Mouse (Mus musculus): Measurements from ENCODE around the gene Stkld1. TPM values are rescaled to one million over a fixed set of nuclear protein-coding genes. Genes with fewer than 3 reads are reported as not detected.

Gene Stkld1
- polyA plus RNA-seq, 1 experiment from 2014 or later, result 0.10 TPM

GRCm38 (mm10) chr2:26984640-26985039 lies 50.8 kb downstream of the Stkld1 start:
- Histone ChIP-seq H3K27me3 (no peaks in the 10 kb centered on the region), H3K4me2 (no peak overlapping the region), H3K4me1 (replicated peaks) (no peaks in the 10 kb centered on the region), H3K27ac (no peak overlapping the region), H3K4me3 (no peak overlapping the region), H3K9me3 (no peaks in the 10 kb centered on the region), H3K9ac (no peak overlapping the region), H3K36me3 (no peaks in the 10 kb centered on the region)
- WGBS, result 91% methylated on average over 5 of the region's 5 CpGs
- no peak for ATAC-seq (ENCODE audit: low FRiP score)

GRCm38 (mm10) chr2:26993936-26994335 lies 60.1 kb downstream of the Stkld1 start:
- ATAC-seq (ENCODE audit: low FRiP score), result no peak
- H3K9ac ChIP-seq, result no peak overlapping the region
- no peak overlapping the region for H3K27ac ChIP-seq
- H3K9me3 ChIP-seq, result no peaks in the 10 kb centered on the region
- H3K4me2 ChIP-seq, result no peak overlapping the region
- WGBS, result 87% methylated on average over 3 of the region's 3 CpGs
- no peak overlapping the region for H3K4me3 ChIP-seq
- H3K36me3 ChIP-seq, result no peaks in the 10 kb centered on the region
- no peaks in the 10 kb centered on the region for H3K4me1 ChIP-seq (replicated peaks)
- no peaks in the 10 kb centered on the region for H3K27me3 ChIP-seq

- Histone ChIP-seq H3K4me1 (replicated peaks) (no peaks in the 10 kb centered on the region), H3K4me2 (no peak overlapping the region), H3K27me3 (no peaks in the 10 kb centered on the region), H3K36me3 (no peaks in the 10 kb centered on the region), H3K9me3 (no peaks in the 10 kb centered on the region), H3K4me3 (no peak overlapping the region), H3K27ac (no peak overlapping the region), H3K9ac (no peak overlapping the region)
- 75% methylated on average over 1 of the region's 1 CpGs for WGBS
- ATAC-seq (ENCODE audit: low FRiP score), result no peak
Observed at GRCm38 (mm10) chr2:26997498-26997897, 63.7 kb downstream of the Stkld1 start.

GRCm38 (mm10) chr2:26997993-26998392 lies 64.1 kb downstream of the Stkld1 start:
- Histone ChIP-seq H3K4me3 (no peak overlapping the region), H3K9me3 (no peaks in the 10 kb centered on the region), H3K9ac (no peak overlapping the region), H3K27me3 (no peaks in the 10 kb centered on the region), H3K4me2 (no peak overlapping the region), H3K4me1 (replicated peaks) (no peaks in the 10 kb centered on the region), H3K27ac (no peak overlapping the region), H3K36me3 (no peaks in the 10 kb centered on the region)
- no peak for ATAC-seq (ENCODE audit: low FRiP score)
- WGBS, result 92% methylated on average over 7 of the region's 7 CpGs

Other genes with a start within 250 kb of the Stkld1 start
- not detected in 2 replicates for gene Abo, start 69.1 kb upstream of the Stkld1 start, polyA plus RNA-seq (2015; fragmentation: Nextera tagmentation; extraction: Ambion mirVana)
- 28.2 and 29.5 TPM in 2 replicates for gene Surf6, start 31.2 kb upstream of the Stkld1 start, polyA plus RNA-seq (2015; fragmentation: Nextera tagmentation; extraction: Ambion mirVana)
- 139 and 140 TPM in 2 replicates for gene Med22, start 23.4 kb upstream of the Stkld1 start, polyA plus RNA-seq (2015; fragmentation: Nextera tagmentation; extraction: Ambion mirVana)
- 506 and 509 TPM in 2 replicates for gene Rpl7a, start 23.3 kb upstream of the Stkld1 start, polyA plus RNA-seq (2015; fragmentation: Nextera tagmentation; extraction: Ambion mirVana)
- 55.7 and 56.0 TPM in 2 replicates for gene Surf2, start 17.7 kb upstream of the Stkld1 start, polyA plus RNA-seq (2015; fragmentation: Nextera tagmentation; extraction: Ambion mirVana)
- 77.4 and 85.5 TPM in 2 replicates for gene Surf1, start 17.5 kb upstream of the Stkld1 start, polyA plus RNA-seq (2015; fragmentation: Nextera tagmentation; extraction: Ambion mirVana)
- 113 and 114 TPM in 2 replicates for gene Surf4, start 119 bp upstream of the Stkld1 start, polyA plus RNA-seq (2015; fragmentation: Nextera tagmentation; extraction: Ambion mirVana)
- 33.0 and 35.9 TPM in 2 replicates for gene Rexo4, start 30.3 kb downstream of the Stkld1 start, polyA plus RNA-seq (2015; fragmentation: Nextera tagmentation; extraction: Ambion mirVana)
- 0.31 TPM in 1 of 2 replicates, not detected in the other for gene Adamts13, start 39.4 kb downstream of the Stkld1 start, polyA plus RNA-seq (2015; fragmentation: Nextera tagmentation; extraction: Ambion mirVana)
- gene Cacfd1, start 75.9 kb downstream of the Stkld1 start, polyA plus RNA-seq (2015; fragmentation: Nextera tagmentation; extraction: Ambion mirVana), result 117 and 125 TPM in 2 replicates
- gene Slc2a6, start 94.0 kb downstream of the Stkld1 start, polyA plus RNA-seq (2015; fragmentation: Nextera tagmentation; extraction: Ambion mirVana), result 5.5 and 6.1 TPM in 2 replicates
- gene Mymk, start 138.1 kb downstream of the Stkld1 start, polyA plus RNA-seq (2015; fragmentation: Nextera tagmentation; extraction: Ambion mirVana), result 0.56 and 1.1 TPM in 2 replicates
- 7.6 and 8.9 TPM in 2 replicates for gene Adamtsl2, start 145.3 kb downstream of the Stkld1 start, polyA plus RNA-seq (2015; fragmentation: Nextera tagmentation; extraction: Ambion mirVana)
- gene Fam163b, start 208.4 kb downstream of the Stkld1 start, polyA plus RNA-seq (2015; fragmentation: Nextera tagmentation; extraction: Ambion mirVana), result 2.5 and 2.9 TPM in 2 replicates
- gene Dbh, start 231.2 kb downstream of the Stkld1 start, polyA plus RNA-seq (2015; fragmentation: Nextera tagmentation; extraction: Ambion mirVana), result 1.9 and 3.1 TPM in 2 replicates